Mouse (Mus musculus): Measurements from ENCODE around the gene Tbc1d13. TPM values are rescaled to one million over a fixed set of nuclear protein-coding genes. Genes with fewer than 3 reads are reported as not detected.

Gene Tbc1d13
- polyA plus RNA-seq, 1 experiment from 2014 or later = 8.3 TPM

- H3K27me3 ChIP-seq = no peaks in the 10 kb centered on the region
- H3K36me3 ChIP-seq = 0 out of 2 replicates have a peak, but pooled peaks cover 4% of the 10 kb centered on the region
- H3K4me1 ChIP-seq = no peaks in the 10 kb centered on the region
- no peak for ATAC-seq (ENCODE audit: borderline replicate concordance, extremely low read depth, low FRiP score, low TSS enrichment)
- H3K27ac ChIP-seq = no peak overlapping the region
- no peak overlapping the region for H3K4me2 ChIP-seq
- H3K9ac ChIP-seq = no peak overlapping the region
- 68% methylated on average over 3 of the region's 3 CpGs for WGBS
- H3K9me3 ChIP-seq = no peaks in the 10 kb centered on the region
- H3K4me3 ChIP-seq = no peak overlapping the region
Observed at GRCm38 (mm10) chr2:30185681-30186080, 52.1 kb downstream of the Tbc1d13 start.

GRCm38 (mm10) chr2:30191790-30192580, 58.4 kb downstream of the Tbc1d13 start:
- Histone ChIP-seq H3K9me3 (no peaks in the 10 kb centered on the region), H3K27ac (no peak overlapping the region), H3K4me2 (no peak overlapping the region), H3K36me3 (0 out of 2 replicates have a peak, but pooled peaks cover 4% of the 10 kb centered on the region), H3K4me3 (no peak overlapping the region), H3K4me1 (no peaks in the 10 kb centered on the region), H3K9ac (no peak overlapping the region), H3K27me3 (no peaks in the 10 kb centered on the region)
- no peak for ATAC-seq (ENCODE audit: borderline replicate concordance, extremely low read depth, low FRiP score, low TSS enrichment)
- WGBS = 82% methylated on average over 12 of the region's 12 CpGs

GRCm38 (mm10) chr2:30194656-30195055, 61.1 kb downstream of the Tbc1d13 start:
- 0 out of 2 replicates have a peak, but pooled peaks cover 4% of the 10 kb centered on the region for H3K36me3 ChIP-seq
- H3K4me3 ChIP-seq = no peak overlapping the region
- ATAC-seq (ENCODE audit: borderline replicate concordance, extremely low read depth, low FRiP score, low TSS enrichment) = no peak
- H3K27me3 ChIP-seq = no peaks in the 10 kb centered on the region
- no peak overlapping the region for H3K27ac ChIP-seq
- no peak overlapping the region for H3K4me2 ChIP-seq
- 68% methylated on average over 3 of the region's 3 CpGs for WGBS
- no peak overlapping the region for H3K9ac ChIP-seq
- peaks cover 2% of the 10 kb centered on the region; the same call in 1 of the 2 replicates for H3K4me1 ChIP-seq
- H3K9me3 ChIP-seq = no peaks in the 10 kb centered on the region

- Histone ChIP-seq H3K9me3 (no peaks in the 10 kb centered on the region), H3K4me2 (no peak overlapping the region), H3K4me3 (no peak overlapping the region), H3K9ac (no peak overlapping the region), H3K27me3 (no peaks in the 10 kb centered on the region), H3K27ac (no peak overlapping the region), H3K4me1 (peaks cover 10% of the 10 kb centered on the region; the same call in 1 of the 2 replicates), H3K36me3 (no peaks in the 10 kb centered on the region)
- no peak for ATAC-seq (ENCODE audit: borderline replicate concordance, extremely low read depth, low FRiP score, low TSS enrichment)
- WGBS = 69% methylated on average over 4 of the region's 4 CpGs
Observed at GRCm38 (mm10) chr2:30198021-30198420, 64.5 kb downstream of the Tbc1d13 start.

- ATAC-seq (ENCODE audit: borderline replicate concordance, extremely low read depth, low FRiP score, low TSS enrichment) = no peak
- H3K4me3 ChIP-seq = no peak overlapping the region
- H3K27ac ChIP-seq = no peak overlapping the region
- H3K9ac ChIP-seq = no peak overlapping the region
- 6% methylated on average over 1 of the region's 1 CpGs for WGBS
- H3K4me2 ChIP-seq = no peak overlapping the region
- no peaks in the 10 kb centered on the region for H3K36me3 ChIP-seq
- peaks cover 20% of the 10 kb centered on the region for H3K4me1 ChIP-seq
- no peaks in the 10 kb centered on the region for H3K27me3 ChIP-seq
- H3K9me3 ChIP-seq = no peaks in the 10 kb centered on the region
Observed at GRCm38 (mm10) chr2:30199984-30200383, 66.4 kb downstream of the Tbc1d13 start.

GRCm38 (mm10) chr2:30200388-30200925, 66.9 kb downstream of the Tbc1d13 start:
- Histone ChIP-seq H3K27me3 (no peaks in the 10 kb centered on the region), H3K9ac (no peak overlapping the region), H3K27ac (no peak overlapping the region), H3K4me2 (no peak overlapping the region), H3K9me3 (no peaks in the 10 kb centered on the region), H3K4me3 (no peak overlapping the region), H3K4me1 (peaks cover 20% of the 10 kb centered on the region), H3K36me3 (no peaks in the 10 kb centered on the region)
- WGBS = 47% methylated on average over 5 of the region's 5 CpGs
- no peak for ATAC-seq (ENCODE audit: borderline replicate concordance, extremely low read depth, low FRiP score, low TSS enrichment)

Other genes starting within 250 kb of the Tbc1d13 start
- 55.8 and 62.3 TPM in 2 replicates for gene Odf2, start 244.5 kb upstream of the Tbc1d13 start, polyA plus RNA-seq (2015; fragmentation: Nextera tagmentation; extraction: Ambion mirVana)
- 64.5 and 67.9 TPM in 2 replicates for gene Gle1, start 198.3 kb upstream of the Tbc1d13 start, polyA plus RNA-seq (2015; fragmentation: Nextera tagmentation; extraction: Ambion mirVana)
- 95.5 and 102 TPM in 2 replicates for gene Sptan1, start 168.2 kb upstream of the Tbc1d13 start, polyA plus RNA-seq (2015; fragmentation: Nextera tagmentation; extraction: Ambion mirVana)
- gene Wdr34, start 84.9 kb upstream of the Tbc1d13 start, polyA plus RNA-seq (2015; fragmentation: Nextera tagmentation; extraction: Ambion mirVana) = 34.0 and 34.5 TPM in 2 replicates
- 449 and 465 TPM in 2 replicates for gene Set, start 76.4 kb upstream of the Tbc1d13 start, polyA plus RNA-seq (2015; fragmentation: Nextera tagmentation; extraction: Ambion mirVana)
- gene Pkn3, start 56.1 kb upstream of the Tbc1d13 start, polyA plus RNA-seq (2015; fragmentation: Nextera tagmentation; extraction: Ambion mirVana) = 13.2 and 14.7 TPM in 2 replicates
- 31.4 and 32.5 TPM in 2 replicates for gene Zdhhc12, start 40.1 kb upstream of the Tbc1d13 start, polyA plus RNA-seq (2015; fragmentation: Nextera tagmentation; extraction: Ambion mirVana)
- 6.5 and 8.1 TPM in 2 replicates for gene Zer1, start 9.2 kb upstream of the Tbc1d13 start, polyA plus RNA-seq (2015; fragmentation: Nextera tagmentation; extraction: Ambion mirVana)
- 16.2 and 16.7 TPM in 2 replicates for gene Endog, start 37.7 kb downstream of the Tbc1d13 start, polyA plus RNA-seq (2015; fragmentation: Nextera tagmentation; extraction: Ambion mirVana)
- 70.9 and 71.8 TPM in 2 replicates for gene Spout1, start 44.7 kb downstream of the Tbc1d13 start, polyA plus RNA-seq (2015; fragmentation: Nextera tagmentation; extraction: Ambion mirVana)
- 10.6 and 11.3 TPM in 2 replicates for gene Kyat1, start 72.1 kb downstream of the Tbc1d13 start, polyA plus RNA-seq (2015; fragmentation: Nextera tagmentation; extraction: Ambion mirVana)
- 39.1 and 40.9 TPM in 2 replicates for gene Lrrc8a, start 104.0 kb downstream of the Tbc1d13 start, polyA plus RNA-seq (2015; fragmentation: Nextera tagmentation; extraction: Ambion mirVana)
- 0.10 and 0.25 TPM in 2 replicates for gene Gm28035, start 106.8 kb downstream of the Tbc1d13 start, polyA plus RNA-seq (2015; fragmentation: Nextera tagmentation; extraction: Ambion mirVana)
- 7.1 and 7.3 TPM in 2 replicates for gene Phyhd1, start 132.5 kb downstream of the Tbc1d13 start, polyA plus RNA-seq (2015; fragmentation: Nextera tagmentation; extraction: Ambion mirVana)
- gene Gm28038, start 147.3 kb downstream of the Tbc1d13 start, polyA plus RNA-seq (2015; fragmentation: Nextera tagmentation; extraction: Ambion mirVana) = not detected in 2 replicates
- gene Dolk, start 152.6 kb downstream of the Tbc1d13 start, polyA plus RNA-seq (2015; fragmentation: Nextera tagmentation; extraction: Ambion mirVana) = 28.8 and 31.9 TPM in 2 replicates
- gene Nup188, start 152.7 kb downstream of the Tbc1d13 start, polyA plus RNA-seq (2015; fragmentation: Nextera tagmentation; extraction: Ambion mirVana) = 28.2 and 30.4 TPM in 2 replicates
- gene Sh3glb2, start 225.6 kb downstream of the Tbc1d13 start, polyA plus RNA-seq (2015; fragmentation: Nextera tagmentation; extraction: Ambion mirVana) = 74.3 and 80.3 TPM in 2 replicates
- 21.2 and 24.2 TPM in 2 replicates for gene Miga2, start 230.5 kb downstream of the Tbc1d13 start, polyA plus RNA-seq (2015; fragmentation: Nextera tagmentation; extraction: Ambion mirVana)